Mouse (Mus musculus) thymus, adult 2 months (tissue): ENCODE data around the gene Tial1. TPM values are rescaled to one million over a fixed set of nuclear protein-coding genes. Genes with fewer than 3 reads are reported as not detected.

Experiments
- DNase-seq: peaks from one replicate; pipeline ENCODE4 v3.0.0; 2021
- H3K27ac ChIP-seq: fragments of 200-500 bp; 2 replicates; pipeline ENCODE4 v1.5.1; 2012; ENCODE audit warnings: low read length, control low read depth; ENCODE audit not compliant: control insufficient read depth, insufficient read depth
- H3K27me3 ChIP-seq: fragments of 200-500 bp; 2 replicates; pipeline ENCODE4 v1.6.1; 2012; ENCODE audit warnings: mild to moderate bottlenecking, low read length, moderate library complexity, mixed read lengths; ENCODE audit not compliant: control insufficient read depth, insufficient read depth
- H3K36me3 ChIP-seq: fragments of 200-500 bp; 2 replicates; pipeline ENCODE4 v1.6.1; 2012; ENCODE audit warnings: mild to moderate bottlenecking, low read length, moderate library complexity; ENCODE audit not compliant: control insufficient read depth, insufficient read depth
- H3K4me1 ChIP-seq: fragments of 200-500 bp; replicated peaks from 2 replicates; pipeline ENCODE4 v1.6.1; 2012; ENCODE audit warnings: low read length; ENCODE audit not compliant: control insufficient read depth, insufficient read depth
- H3K4me3 ChIP-seq: fragments of 200-500 bp; 2 replicates; pipeline ENCODE4 v1.5.1; 2012; ENCODE audit warnings: mild to moderate bottlenecking, low read length, control low read depth, moderate library complexity; ENCODE audit not compliant: control insufficient read depth, insufficient read depth
- CTCF ChIP-seq: fragments of 200-500 bp; IDR thresholded peaks from 2 replicates; pipeline ENCODE4 v1.5.1; 2012; ENCODE audit warnings: mild to moderate bottlenecking, control low read depth, low read length, moderate library complexity, borderline replicate concordance; ENCODE audit not compliant: control insufficient read depth, poor library complexity, insufficient read depth; ENCODE audit errors: extremely low read depth
- POLR2A ChIP-seq: fragments of 200-500 bp; IDR thresholded peaks from 2 replicates; pipeline ENCODE4 v1.6.1; 2012; ENCODE audit warnings: mild to moderate bottlenecking, low read length, control low read depth, moderate library complexity; ENCODE audit not compliant: control insufficient read depth, poor library complexity, insufficient read depth; ENCODE audit errors: extremely low read depth
- WGBS: fragments of 180-500 bp; shearing (Covaris S2); methylation state at CpG from one replicate; pipeline ENCODE4 v1.1.7; 2018; 5-methylcytosine and 5-hydroxymethylcytosine counted together
- polyA plus RNA-seq: library from polyadenylated mRNA; depleted of rRNA; stranded (reverse); fragments of >200 nt; gene quantifications from 2 replicates; pipeline ENCODE4 v1.2.3, GENCODE M21; 2012

The Tial1 gene
- polyA plus RNA-seq, 1 experiment = 54.6 TPM

DNA sequence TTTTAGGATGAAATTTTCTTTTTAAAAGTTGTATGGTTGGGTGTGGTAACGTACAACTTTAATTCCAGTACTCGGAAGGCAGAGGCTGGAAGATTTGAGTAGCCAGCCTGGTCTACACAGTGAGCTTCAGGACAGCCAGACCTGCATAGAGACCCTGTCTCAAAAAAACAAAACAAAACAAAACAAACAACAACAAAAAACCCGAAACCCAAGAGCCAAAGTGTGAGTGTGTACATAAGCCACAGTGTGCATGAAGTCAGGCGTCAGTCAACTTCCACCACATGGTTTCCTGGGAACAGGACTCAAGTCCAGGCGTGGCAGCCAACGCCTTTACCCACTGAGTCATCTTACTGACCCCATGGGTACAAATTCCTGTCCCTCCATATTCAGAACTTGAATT is 22.3 kb downstream of the Tial1 start:
- H3K27me3 ChIP-seq = no peaks in the 10 kb centered on the region
- peaks cover 29% of the 10 kb centered on the region for H3K36me3 ChIP-seq
- 98% methylated on average over 6 of the region's 6 CpGs for WGBS
- TF ChIP-seq CTCF = no peak
- TF ChIP-seq POLR2A = no peak
- no peaks in the 10 kb centered on the region for H3K4me1 ChIP-seq
- no peak for DNase-seq
- H3K4me3 ChIP-seq = no peak overlapping the region
- H3K27ac ChIP-seq = no peak overlapping the region

GRCm38 (mm10) chr7:128438131-128438530 is 23.4 kb downstream of the Tial1 start:
- H3K4me3 ChIP-seq = no peak overlapping the region
- no peaks in the 10 kb centered on the region for H3K4me1 ChIP-seq
- DNase-seq = no peak
- no peak overlapping the region for H3K27ac ChIP-seq
- TF ChIP-seq CTCF = no peak
- no peaks in the 10 kb centered on the region for H3K27me3 ChIP-seq
- H3K36me3 ChIP-seq = peaks cover 18% of the 10 kb centered on the region

DNA sequence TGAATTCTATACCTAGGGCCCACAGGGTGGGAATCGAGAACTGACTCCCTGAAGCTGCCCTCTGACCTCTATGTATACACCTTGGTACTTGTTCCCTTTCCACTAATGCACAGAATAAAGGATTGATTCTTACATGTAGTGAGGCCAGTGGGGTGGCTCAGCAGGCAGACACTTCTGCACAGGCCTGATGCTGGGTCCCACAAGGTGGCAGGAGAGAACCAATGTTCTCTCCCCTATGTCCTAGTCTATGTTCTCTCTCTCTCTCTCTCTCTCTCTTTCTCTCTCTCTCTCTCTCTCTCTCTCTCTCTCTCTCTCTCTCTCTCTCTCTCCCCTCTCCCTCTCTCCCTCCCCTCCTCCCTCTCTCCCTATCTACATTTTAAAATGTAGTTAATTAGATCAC is 28.3 kb downstream of the Tial1 start:
- TF ChIP-seq CTCF = no peak
- TF ChIP-seq POLR2A = no peak
- Histone ChIP-seq H3K27ac (no peak overlapping the region), H3K36me3 (no peaks in the 10 kb centered on the region), H3K27me3 (no peaks in the 10 kb centered on the region), H3K4me1 (no peaks in the 10 kb centered on the region), H3K4me3 (no peak overlapping the region)
- no peak for DNase-seq
- 87% methylated on average over 1 of the region's 1 CpGs for WGBS

- DNase-seq = no peak
- H3K27me3 ChIP-seq = no peaks in the 10 kb centered on the region
- no peaks in the 10 kb centered on the region for H3K36me3 ChIP-seq
- TF ChIP-seq CTCF = no peak
- TF ChIP-seq POLR2A = no peak
- H3K4me1 ChIP-seq = no peaks in the 10 kb centered on the region
- no peak overlapping the region for H3K4me3 ChIP-seq
- no peak overlapping the region for H3K27ac ChIP-seq
- WGBS = 92% methylated on average over 10 of the region's 10 CpGs
These were observed 28.9 kb downstream of the Tial1 start for GRCm38 (mm10) chr7:128432574-128432973.

GRCm38 (mm10) chr7:128422491-128422890 is 39.0 kb downstream of the Tial1 start:
- WGBS = 48% methylated on average over 3 of the region's 3 CpGs
- H3K27me3 ChIP-seq = no peaks in the 10 kb centered on the region
- H3K4me3 ChIP-seq = no peak overlapping the region
- H3K27ac ChIP-seq = no peak overlapping the region
- no peak for TF ChIP-seq POLR2A
- no peak for TF ChIP-seq CTCF
- no peak for DNase-seq
- H3K36me3 ChIP-seq = no peaks in the 10 kb centered on the region
- peaks cover 9% of the 10 kb centered on the region for H3K4me1 ChIP-seq

DNA sequence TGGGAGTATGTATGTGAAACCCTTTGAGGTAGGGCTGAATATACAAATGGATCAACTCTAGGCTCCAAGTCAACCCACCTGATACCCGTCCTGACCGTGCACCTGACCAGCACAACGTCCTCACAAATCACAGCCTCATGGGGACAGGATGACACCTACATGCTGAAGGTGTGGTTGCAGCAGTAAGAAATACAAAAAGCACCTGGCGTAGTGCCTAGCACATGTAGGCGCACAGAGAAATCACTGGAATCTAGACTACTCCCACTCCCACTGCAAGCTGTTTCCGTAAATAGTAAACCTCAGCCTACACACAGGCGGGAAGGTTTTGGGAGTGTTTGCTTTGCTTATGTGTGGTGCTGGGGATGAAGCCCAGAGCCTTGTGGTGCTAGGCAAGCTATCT is 39.8 kb downstream of the Tial1 start:
- TF ChIP-seq CTCF (no peak), POLR2A (no peak)
- no peak for DNase-seq
- H3K27ac ChIP-seq = no peak overlapping the region
- peaks cover 16% of the 10 kb centered on the region for H3K4me1 ChIP-seq
- WGBS = 94% methylated on average over 7 of the region's 7 CpGs
- H3K4me3 ChIP-seq = no peak overlapping the region
- no peaks in the 10 kb centered on the region for H3K27me3 ChIP-seq
- no peaks in the 10 kb centered on the region for H3K36me3 ChIP-seq

- no peak overlapping the region for H3K4me3 ChIP-seq
- TF ChIP-seq POLR2A (no peak), CTCF (no peak)
- 79% methylated on average over 9 of the region's 9 CpGs for WGBS
- no peak overlapping the region for H3K27ac ChIP-seq
- no peaks in the 10 kb centered on the region for H3K36me3 ChIP-seq
- no peaks in the 10 kb centered on the region for H3K27me3 ChIP-seq
- DNase-seq = no peak
- peaks cover 30% of the 10 kb centered on the region for H3K4me1 ChIP-seq
These were observed 41.8 kb downstream of the Tial1 start for GRCm38 (mm10) chr7:128419690-128420089.
